Mouse (Mus musculus) limb, embryonic 11.5 days (tissue): ENCODE data around the gene Calhm1. TPM values are rescaled to one million over a fixed set of nuclear protein-coding genes. Genes with fewer than 3 reads are reported as not detected.

Source experiments
- ATAC-seq: fragments of 200-750 bp; cut with Nextera tagmentation; 2 replicates; pipeline ENCODE4 v1.8.0; 2017; ENCODE audit warnings: low read depth; ENCODE audit not compliant: insufficient number of reproducible peaks, low FRiP score, low TSS enrichment
- DNase-seq: peaks from one replicate; pipeline ENCODE4 v3.0.0-alpha.2; 2015; ENCODE audit warnings: low spot score
- H3K27ac ChIP-seq: fragments of 300-500 bp; sonication (generic); replicated peaks from 2 replicates; pipeline ENCODE4 v1.5.1; 2014; ENCODE audit warnings: low read depth, mild to moderate bottlenecking, low read length
- H3K27me3 ChIP-seq: fragments of 300-500 bp; sonication (generic); 2 replicates; pipeline ENCODE4 v1.6.1; 2014; ENCODE audit warnings: mild to moderate bottlenecking, low read length, mixed read lengths; ENCODE audit not compliant: control insufficient read depth, insufficient read depth
- H3K36me3 ChIP-seq: fragments of 300-500 bp; sonication (generic); 2 replicates; pipeline ENCODE4 v1.6.1; 2014; ENCODE audit warnings: mild to moderate bottlenecking, low read length, moderate library complexity, mixed read lengths; ENCODE audit not compliant: control insufficient read depth, insufficient read depth
- H3K4me1 ChIP-seq: fragments of 300-500 bp; sonication (generic); 2 replicates; pipeline ENCODE4 v1.6.1; 2014; ENCODE audit warnings: low read length, mixed read lengths; ENCODE audit not compliant: control insufficient read depth, insufficient read depth
- H3K4me2 ChIP-seq: fragments of 300-500 bp; sonication (generic); 2 replicates; pipeline ENCODE4 v1.6.1; 2014; ENCODE audit warnings: low read depth, mild to moderate bottlenecking, moderate library complexity; ENCODE audit not compliant: severe bottlenecking
- H3K4me3 ChIP-seq: fragments of 300-500 bp; sonication (generic); 2 replicates; pipeline ENCODE4 v1.5.1; 2014; ENCODE audit warnings: low read depth, low read length
- H3K9ac ChIP-seq: fragments of 300-500 bp; sonication (generic); 2 replicates; pipeline ENCODE4 v1.6.1; 2014; ENCODE audit warnings: mild to moderate bottlenecking, low read length
- H3K9me3 ChIP-seq: fragments of 300-500 bp; sonication (generic); 2 replicates; pipeline ENCODE4 v1.6.1; 2016; ENCODE audit warnings: low read length; ENCODE audit not compliant: control insufficient read depth
- WGBS: fragments of 180-500 bp; shearing (Covaris S2); extraction: QIAGEN DNeasy Blood & Tissue Kit; methylation state at CpG from one replicate; pipeline ENCODE4 v1.1.7; 2014; 5-methylcytosine and 5-hydroxymethylcytosine counted together
- polyA plus RNA-seq: library from polyadenylated mRNA; unstranded; fragments of >200 nt; fragmentation: Nextera tagmentation; extraction: Ambion mirVana; gene quantifications from 2 replicates; pipeline ENCODE4 v1.2.1, GENCODE M21; 2014

Gene Calhm1
- polyA plus RNA-seq, 1 experiment from 2014 or later = not detected

DNA sequence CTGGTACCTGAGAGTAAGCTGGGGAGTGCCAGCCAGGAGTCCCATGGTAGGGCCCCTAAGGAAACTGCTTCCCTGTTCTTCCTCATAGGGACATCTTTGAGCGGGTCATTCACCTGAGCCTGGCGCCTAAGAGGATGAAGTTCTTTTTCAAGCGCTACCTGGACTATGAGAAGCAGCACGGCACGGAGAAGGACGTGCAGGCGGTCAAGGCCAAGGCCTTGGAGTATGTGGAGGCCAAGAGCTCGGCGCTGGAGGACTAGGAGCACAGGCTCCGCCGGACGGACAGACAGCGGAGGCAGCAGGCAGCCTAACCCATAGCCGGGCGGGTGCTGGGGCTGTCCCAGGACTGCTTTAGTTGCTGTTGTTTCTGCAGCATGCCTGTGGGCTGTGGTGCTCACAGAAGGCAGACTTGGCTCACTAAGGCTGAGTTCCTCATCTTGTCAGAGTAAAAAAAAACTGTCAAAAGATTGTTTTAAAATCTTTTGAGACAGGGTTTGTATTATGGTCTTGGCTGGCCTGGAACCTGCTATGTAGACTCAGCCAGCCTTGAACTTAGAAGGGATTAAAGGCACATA is 13.4 kb downstream of the Calhm1 start:
- DNase-seq = no peak
- H3K9ac ChIP-seq = no peak overlapping the region
- no peak overlapping the region for H3K27ac ChIP-seq
- WGBS = 94% methylated on average over 15 of the region's 15 CpGs
- no peaks in the 10 kb centered on the region for H3K4me1 ChIP-seq
- H3K4me3 ChIP-seq = no peak overlapping the region
- H3K27me3 ChIP-seq = no peaks in the 10 kb centered on the region
- H3K4me2 ChIP-seq = no peak overlapping the region
- no peaks in the 10 kb centered on the region for H3K9me3 ChIP-seq
- no peak for ATAC-seq
- peaks cover 26% of the 10 kb centered on the region for H3K36me3 ChIP-seq

GRCm38 (mm10) chr19:47128835-47129234 is 15.2 kb downstream of the Calhm1 start:
- 90% methylated on average over 11 of the region's 11 CpGs for WGBS
- no peak overlapping the region for H3K4me3 ChIP-seq
- H3K9me3 ChIP-seq = no peaks in the 10 kb centered on the region
- ATAC-seq (no peak), DNase-seq (no peak)
- H3K27me3 ChIP-seq = no peaks in the 10 kb centered on the region
- no peak overlapping the region for H3K4me2 ChIP-seq
- no peak overlapping the region for H3K27ac ChIP-seq
- H3K36me3 ChIP-seq = peaks cover 32% of the 10 kb centered on the region
- H3K4me1 ChIP-seq = no peaks in the 10 kb centered on the region
- no peak overlapping the region for H3K9ac ChIP-seq

- Histone ChIP-seq H3K4me2 (no peak overlapping the region), H3K4me1 (no peaks in the 10 kb centered on the region), H3K4me3 (no peak overlapping the region), H3K36me3 (peaks cover 32% of the 10 kb centered on the region), H3K27me3 (no peaks in the 10 kb centered on the region), H3K27ac (no peak overlapping the region), H3K9ac (no peak overlapping the region), H3K9me3 (no peaks in the 10 kb centered on the region)
- 94% methylated on average over 10 of the region's 10 CpGs for WGBS
- DNase-seq = no peak
- no peak for ATAC-seq
Measured at GRCm38 (mm10) chr19:47128164-47128563, 15.9 kb downstream of the Calhm1 start.

- Histone ChIP-seq H3K9ac (no peak overlapping the region), H3K4me1 (no peaks in the 10 kb centered on the region), H3K27me3 (no peaks in the 10 kb centered on the region), H3K36me3 (peaks cover 25% of the 10 kb centered on the region), H3K27ac (no peak overlapping the region), H3K4me2 (no peak overlapping the region), H3K9me3 (no peaks in the 10 kb centered on the region), H3K4me3 (no peak overlapping the region)
- WGBS = 31% methylated on average over 2 of the region's 2 CpGs
- ATAC-seq = no peak
- DNase-seq = peak; percentile 60
Measured at GRCm38 (mm10) chr19:47122802-47123201, 21.3 kb downstream of the Calhm1 start.

- Histone ChIP-seq H3K4me2 (no peak overlapping the region), H3K9me3 (no peaks in the 10 kb centered on the region), H3K27ac (no peak overlapping the region), H3K36me3 (peaks cover 23% of the 10 kb centered on the region), H3K4me3 (no peak overlapping the region), H3K9ac (no peak overlapping the region), H3K4me1 (no peaks in the 10 kb centered on the region), H3K27me3 (no peaks in the 10 kb centered on the region)
- ATAC-seq (no peak), DNase-seq (no peak)
- WGBS = 43% methylated on average over 4 of the region's 4 CpGs
Measured at GRCm38 (mm10) chr19:47121054-47121453, 23.0 kb downstream of the Calhm1 start.

DNA sequence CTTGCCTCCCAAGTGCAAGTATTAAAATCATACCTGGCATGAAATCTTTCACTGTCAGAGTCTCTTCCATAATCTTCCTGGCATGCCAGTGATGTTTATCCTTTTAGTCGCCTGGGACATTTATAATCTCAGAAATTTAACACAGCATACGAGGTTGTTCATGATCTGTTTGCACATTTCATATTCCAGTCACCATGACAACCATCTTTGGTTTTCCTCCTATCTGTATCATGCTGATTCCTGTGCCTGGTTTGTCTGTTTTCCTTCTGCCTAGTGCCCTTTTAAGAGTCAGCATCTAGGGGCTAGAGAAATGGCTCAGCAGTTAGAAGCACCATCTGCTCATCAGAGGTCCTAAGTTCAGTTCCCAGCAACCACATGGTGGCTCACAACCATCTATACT is 25.4 kb downstream of the Calhm1 start:
- Histone ChIP-seq H3K36me3 (peaks cover 16% of the 10 kb centered on the region), H3K4me1 (no peaks in the 10 kb centered on the region), H3K4me2 (no peak overlapping the region), H3K27ac (no peak overlapping the region), H3K9ac (no peak overlapping the region), H3K4me3 (no peak overlapping the region), H3K27me3 (no peaks in the 10 kb centered on the region), H3K9me3 (no peaks in the 10 kb centered on the region)
- no peak for ATAC-seq
- no peak for DNase-seq
- WGBS = 88% methylated on average over 2 of the region's 2 CpGs

DNA sequence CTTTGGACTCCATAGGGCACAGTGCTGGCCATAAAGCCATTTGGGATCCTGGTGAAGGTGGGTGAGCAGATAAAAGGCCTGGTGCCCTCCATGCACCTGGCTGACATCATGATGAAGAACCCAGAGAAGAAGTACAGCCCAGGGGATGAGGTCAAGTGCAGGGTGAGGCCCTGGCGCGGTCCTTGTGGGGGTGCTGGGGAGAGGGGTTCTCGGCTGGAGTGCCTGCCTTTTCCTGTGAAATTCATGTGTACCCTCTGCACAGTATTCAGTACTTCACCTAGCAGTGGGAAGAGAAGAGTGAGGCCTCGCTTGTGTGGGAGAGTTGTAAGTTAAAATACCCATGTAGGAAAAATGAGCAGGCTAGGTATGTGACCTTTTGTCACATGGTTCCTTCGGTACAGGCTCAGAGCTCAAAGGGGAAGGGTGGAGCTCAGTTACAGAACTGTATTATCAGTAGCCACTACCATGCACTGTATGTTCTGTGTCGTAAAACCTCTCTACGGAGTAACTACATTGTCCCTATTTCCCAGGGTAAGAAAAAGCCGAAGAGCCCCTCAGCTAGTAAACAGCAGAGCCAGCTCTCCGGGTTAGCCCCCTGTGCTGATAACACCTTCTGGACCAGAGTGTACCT is 39.3 kb downstream of the Calhm1 start:
- Histone ChIP-seq H3K4me1 (no peaks in the 10 kb centered on the region), H3K4me2 (no peak overlapping the region), H3K4me3 (no peak overlapping the region), H3K36me3 (peaks cover 45% of the 10 kb centered on the region), H3K27ac (no peak overlapping the region), H3K27me3 (no peaks in the 10 kb centered on the region), H3K9ac (no peak overlapping the region), H3K9me3 (no peaks in the 10 kb centered on the region)
- no peak for DNase-seq
- 94% methylated on average over 9 of the region's 9 CpGs for WGBS
- no peak for ATAC-seq

GRCm38 (mm10) chr19:47101080-47101479 is 43.0 kb downstream of the Calhm1 start:
- WGBS = 89% methylated on average over 5 of the region's 5 CpGs
- no peaks in the 10 kb centered on the region for H3K27me3 ChIP-seq
- H3K4me3 ChIP-seq = no peak overlapping the region
- DNase-seq (no peak), ATAC-seq (no peak)
- no peak overlapping the region for H3K27ac ChIP-seq
- no peak overlapping the region for H3K9ac ChIP-seq
- H3K9me3 ChIP-seq = no peaks in the 10 kb centered on the region
- peaks cover 30% of the 10 kb centered on the region; the same call in 1 of the 2 replicates for H3K36me3 ChIP-seq
- no peaks in the 10 kb centered on the region for H3K4me1 ChIP-seq
- no peak overlapping the region for H3K4me2 ChIP-seq
